Mouse (Mus musculus): ENCODE measurements around the gene Pde6d. TPM values are rescaled to one million over a fixed set of nuclear protein-coding genes. Genes with fewer than 3 reads are reported as not detected.

The Pde6d gene
- polyA plus RNA-seq (2014; fragmentation: Nextera tagmentation; extraction: Ambion mirVana): 57.6 and 58.5 TPM in 2 replicates

DNA sequence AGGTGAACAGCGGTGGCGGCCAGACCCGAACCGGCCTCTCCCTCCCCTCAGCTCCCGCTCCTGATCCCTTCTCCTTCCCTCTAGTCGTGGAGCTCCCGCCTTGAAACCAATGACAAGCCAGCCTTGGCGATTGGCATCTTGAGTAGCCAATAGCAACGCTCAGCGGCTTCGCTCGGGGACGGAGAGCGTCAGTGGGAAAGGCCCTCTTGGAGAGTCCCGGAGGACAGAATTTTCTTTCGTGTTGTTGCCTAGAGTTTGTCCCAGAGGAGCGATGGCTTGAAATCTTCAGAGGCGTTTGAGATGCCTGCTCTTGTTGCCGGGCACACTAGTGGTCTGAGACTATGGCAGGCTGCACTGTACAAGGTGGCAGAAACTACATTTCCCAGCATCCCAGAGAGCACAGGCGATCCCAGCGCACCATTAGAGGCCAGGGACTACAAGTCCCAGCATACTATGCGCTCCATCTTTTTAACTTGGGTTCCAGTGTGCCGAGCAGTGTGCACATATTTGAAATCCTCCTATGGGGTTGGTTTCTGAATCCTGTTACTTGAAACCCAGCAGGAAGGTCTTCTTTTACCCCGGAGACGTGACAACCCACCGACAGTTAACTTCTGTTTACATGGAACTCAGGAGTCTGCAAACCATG lies at the start of gene Pde6d, which contains the start of gene Cops7b:
Gene Pde6d (minus strand): TSS at position 179 of the 646 bp plus-strand sequence.
Gene Cops7b (plus strand): TSS at position 454 of the 646 bp plus-strand sequence.
- Histone ChIP-seq H3K27ac (ENCODE audit: low read depth) (peak within 1 kb of the TSS; percentile 48; the same call in 1 of the 2 replicates), H3K4me3 (ENCODE audit: low read depth, low read length) (peak within 1 kb of the TSS; percentile 69), H3K4me2 (peak within 1 kb of the TSS; percentile 79), H3K9me3 (ENCODE audit: low read depth, low read length) (no peaks in the 10 kb centered on the region), H3K27me3 (ENCODE audit: insufficient read depth, low read length) (no peaks in the 10 kb centered on the region), H3K9ac (peak within 1 kb of the TSS; percentile 70), H3K4me1 (ENCODE audit: insufficient read depth) (peaks cover 4% of the 10 kb centered on the region), H3K36me3 (ENCODE audit: insufficient read depth) (no peaks in the 10 kb centered on the region)
- DNase-seq: peak; percentile 99
- TF ChIP-seq CTCF (IDR thresholded peaks at IDR 0.05; ENCODE audit: low read depth): no peak
- peak; percentile 98 for ATAC-seq (ENCODE audit: insufficient read depth)
- whole genome bisulfite sequencing: under 1% methylated on average over 26 of the region's 26 CpGs

DNA sequence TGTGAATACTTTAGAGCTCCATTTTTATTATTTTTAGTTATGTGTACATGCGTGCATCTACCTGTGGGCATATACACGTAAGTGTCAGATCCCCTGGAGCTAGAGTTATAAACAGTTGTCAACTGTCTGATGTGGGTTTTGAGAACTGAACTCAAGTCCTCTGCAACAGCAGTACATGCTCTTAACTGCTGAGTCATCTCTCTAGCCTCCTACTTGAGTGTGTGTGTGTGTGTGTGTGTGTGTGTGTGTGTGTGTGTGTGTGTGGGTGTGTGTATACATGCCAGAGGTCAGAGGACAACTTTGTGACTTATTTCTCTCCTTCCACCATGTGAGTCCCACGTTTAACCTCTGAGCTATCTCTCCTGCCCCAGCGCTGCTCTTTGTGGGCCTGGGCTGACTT lies 48.1 kb upstream of the Pde6d start:
- Histone ChIP-seq H3K36me3 (ENCODE audit: insufficient read depth) (no peaks in the 10 kb centered on the region), H3K4me1 (ENCODE audit: insufficient read depth) (no peaks in the 10 kb centered on the region), H3K27me3 (ENCODE audit: insufficient read depth, low read length) (no peaks in the 10 kb centered on the region), H3K9ac (no peak overlapping the region), H3K4me3 (ENCODE audit: low read depth, low read length) (no peak overlapping the region), H3K9me3 (ENCODE audit: low read depth, low read length) (no peaks in the 10 kb centered on the region), H3K27ac (ENCODE audit: low read depth) (no peak overlapping the region), H3K4me2 (no peak overlapping the region)
- DNase-seq: no peak
- WGBS: 75% methylated on average over 4 of the region's 4 CpGs
- no peak for ATAC-seq (ENCODE audit: insufficient read depth)
- no peak for TF ChIP-seq CTCF (IDR thresholded peaks at IDR 0.05; ENCODE audit: low read depth)

DNA sequence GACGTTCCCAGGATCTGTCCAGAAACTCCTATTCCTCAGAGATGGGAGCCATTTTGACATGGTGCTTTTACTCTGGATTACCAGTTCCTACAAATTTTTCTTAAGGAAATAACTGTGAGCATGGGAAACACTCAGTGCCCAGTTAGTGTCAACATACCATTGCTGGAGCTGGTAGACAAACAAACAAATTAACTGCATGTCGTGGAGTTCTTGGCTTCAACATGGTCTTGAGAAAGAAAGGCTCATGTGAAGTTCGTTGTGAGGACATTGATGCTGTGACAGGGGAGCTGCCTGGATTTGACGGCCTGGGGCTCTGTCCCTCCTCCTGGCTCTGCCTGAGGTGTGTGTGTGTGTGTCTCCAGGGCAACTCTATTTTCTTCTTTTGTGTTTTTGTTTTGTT lies 47.5 kb upstream of the Pde6d start:
- Histone ChIP-seq H3K9ac (no peak overlapping the region), H3K4me3 (ENCODE audit: low read depth, low read length) (no peak overlapping the region), H3K27me3 (ENCODE audit: insufficient read depth, low read length) (no peaks in the 10 kb centered on the region), H3K27ac (ENCODE audit: low read depth) (no peak overlapping the region), H3K4me1 (ENCODE audit: insufficient read depth) (no peaks in the 10 kb centered on the region), H3K9me3 (ENCODE audit: low read depth, low read length) (no peaks in the 10 kb centered on the region), H3K36me3 (ENCODE audit: insufficient read depth) (no peaks in the 10 kb centered on the region), H3K4me2 (no peak overlapping the region)
- ATAC-seq (ENCODE audit: insufficient read depth) (no peak), DNase-seq (no peak)
- TF ChIP-seq CTCF (IDR thresholded peaks at IDR 0.05; ENCODE audit: low read depth): no peak
- WGBS: 26% methylated on average over 4 of the region's 4 CpGs

DNA sequence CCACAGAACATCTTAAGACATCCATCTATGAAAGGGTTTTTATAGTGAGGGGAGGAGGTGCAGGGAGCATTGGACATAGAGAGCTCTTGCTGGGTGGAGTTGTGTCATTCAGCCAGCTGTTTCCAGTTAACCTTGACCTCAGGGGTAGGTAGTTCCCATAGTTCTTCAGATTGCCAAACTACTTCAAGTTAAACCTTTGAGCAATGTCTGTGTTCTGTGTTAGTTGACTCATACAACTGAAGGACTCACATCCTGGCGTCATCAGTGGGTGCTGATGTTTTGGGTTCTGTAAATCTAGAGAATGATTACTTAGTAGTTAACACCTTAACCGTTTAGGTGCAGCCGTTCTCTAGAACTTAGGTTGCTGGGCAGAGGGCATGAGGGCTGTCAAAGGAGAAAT lies 45.8 kb upstream of the Pde6d start:
- no peak for ATAC-seq (ENCODE audit: insufficient read depth)
- Histone ChIP-seq H3K4me2 (no peak overlapping the region), H3K4me3 (ENCODE audit: low read depth, low read length) (no peak overlapping the region), H3K4me1 (ENCODE audit: insufficient read depth) (no peaks in the 10 kb centered on the region), H3K27me3 (ENCODE audit: insufficient read depth, low read length) (no peaks in the 10 kb centered on the region), H3K36me3 (ENCODE audit: insufficient read depth) (no peaks in the 10 kb centered on the region), H3K27ac (ENCODE audit: low read depth) (no peak overlapping the region), H3K9me3 (ENCODE audit: low read depth, low read length) (no peaks in the 10 kb centered on the region), H3K9ac (no peak overlapping the region)
- DNase-seq: no peak
- TF ChIP-seq CTCF (IDR thresholded peaks at IDR 0.05; ENCODE audit: low read depth): no peak
- 63% methylated on average over 3 of the region's 3 CpGs for WGBS

DNA sequence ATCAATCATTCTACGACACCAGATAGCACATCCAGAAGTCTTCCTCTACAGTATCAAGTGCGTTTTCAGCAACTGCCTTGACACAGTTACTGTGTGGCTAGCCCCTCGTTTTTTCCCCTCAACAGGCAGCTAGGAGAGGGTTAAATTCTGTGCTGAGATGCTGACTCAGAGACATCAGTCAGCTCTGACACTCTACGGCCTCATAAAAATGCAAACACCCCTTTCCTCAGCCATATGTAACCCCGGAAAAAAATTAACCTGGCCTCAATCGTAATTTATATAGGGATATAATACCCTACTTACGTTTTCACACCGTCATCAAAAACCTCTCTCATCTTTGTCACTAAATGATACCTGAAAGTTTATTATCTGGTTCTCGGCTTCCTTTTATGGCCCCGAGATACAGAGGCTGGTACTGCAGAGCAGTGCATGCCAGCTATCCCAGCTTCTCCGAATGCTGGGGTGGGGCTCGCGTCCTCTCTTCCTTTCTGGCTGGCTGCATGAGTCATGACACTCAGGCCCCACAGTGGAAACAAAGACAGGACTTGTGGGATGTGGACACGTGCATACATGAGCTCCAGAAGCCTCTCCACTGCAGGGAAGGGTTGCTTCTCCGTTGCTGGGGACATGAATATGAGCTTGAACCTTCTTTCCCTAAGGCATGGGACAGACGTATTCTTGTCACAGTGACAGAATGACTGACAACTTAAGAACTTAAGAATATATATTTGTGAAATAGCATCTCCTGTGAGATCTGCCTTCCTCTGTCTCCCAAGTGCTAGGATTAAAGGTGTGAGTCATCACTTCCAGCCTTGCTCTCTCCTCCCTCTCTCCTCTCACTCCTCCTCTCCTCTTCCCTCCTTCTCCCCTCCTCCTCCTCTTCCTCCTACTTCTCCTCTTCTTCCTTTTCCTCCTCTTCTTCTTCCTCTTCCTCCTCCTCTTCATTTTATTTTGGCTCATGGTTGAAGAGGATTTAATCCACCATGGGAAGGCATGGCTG lies 40.9 kb upstream of the Pde6d start:
- Histone ChIP-seq H3K27me3 (ENCODE audit: insufficient read depth, low read length) (no peaks in the 10 kb centered on the region), H3K4me3 (ENCODE audit: low read depth, low read length) (no peak overlapping the region), H3K27ac (ENCODE audit: low read depth) (no peak overlapping the region), H3K9me3 (ENCODE audit: low read depth, low read length) (no peaks in the 10 kb centered on the region), H3K4me1 (ENCODE audit: insufficient read depth) (no peaks in the 10 kb centered on the region), H3K4me2 (0 out of 2 replicates have a peak overlapping the region, but pooled peaks have one; percentile 3), H3K36me3 (ENCODE audit: insufficient read depth) (no peaks in the 10 kb centered on the region), H3K9ac (no peak overlapping the region)
- TF ChIP-seq CTCF (IDR thresholded peaks at IDR 0.05; ENCODE audit: low read depth): no peak
- DNase-seq: peak; percentile 7
- WGBS: 38% methylated on average over 16 of the region's 16 CpGs
- ATAC-seq (ENCODE audit: insufficient read depth): no peak

DNA sequence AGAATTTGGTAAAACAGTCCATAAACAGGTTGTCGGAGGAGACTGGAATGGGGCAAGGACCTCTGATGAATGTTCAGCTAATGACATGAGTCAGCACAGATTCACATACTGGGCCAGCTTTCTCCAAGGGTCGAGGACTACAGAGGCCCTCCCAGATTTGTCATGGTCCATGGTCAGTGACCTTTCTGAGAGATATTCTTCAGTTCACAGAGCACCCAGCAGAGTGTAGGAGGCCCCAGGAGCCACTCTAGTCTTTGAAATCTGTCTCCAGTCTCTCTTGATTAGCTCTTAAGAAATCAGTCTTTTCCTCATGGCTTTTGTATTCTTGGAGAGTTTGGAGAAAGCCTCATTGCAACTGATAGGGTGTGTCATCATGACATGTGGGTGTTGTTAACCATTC lies 39.9 kb upstream of the Pde6d start:
- Histone ChIP-seq H3K4me2 (no peak overlapping the region), H3K36me3 (ENCODE audit: insufficient read depth) (no peaks in the 10 kb centered on the region), H3K9me3 (ENCODE audit: low read depth, low read length) (no peaks in the 10 kb centered on the region), H3K27ac (ENCODE audit: low read depth) (no peak overlapping the region), H3K4me3 (ENCODE audit: low read depth, low read length) (no peak overlapping the region), H3K9ac (no peak overlapping the region), H3K4me1 (ENCODE audit: insufficient read depth) (no peaks in the 10 kb centered on the region), H3K27me3 (ENCODE audit: insufficient read depth, low read length) (no peaks in the 10 kb centered on the region)
- ATAC-seq (ENCODE audit: insufficient read depth) (no peak), DNase-seq (no peak)
- WGBS: 70% methylated on average over 2 of the region's 2 CpGs
- no peak for TF ChIP-seq CTCF (IDR thresholded peaks at IDR 0.05; ENCODE audit: low read depth)
